Mouse (Mus musculus) embryonic facial prominence, embryonic 15.5 days (tissue): ENCODE results near the gene Farsa. TPM values are rescaled to one million over a fixed set of nuclear protein-coding genes. Genes with fewer than 3 reads are reported as not detected.
"Not testable (repeated sequence)": the region's sequence is repeated elsewhere in the genome, so short reads cannot be mapped to it uniquely, and the experiment has no call there.

Source experiments
- ATAC-seq: fragments of 200-750 bp; cut with Nextera tagmentation; 2 replicates; pipeline ENCODE4 v1.8.0; 2017; ENCODE audit warnings: low read depth, moderate TSS enrichment; ENCODE audit not compliant: insufficient number of reproducible peaks, low FRiP score, low TSS enrichment
- H3K27ac ChIP-seq: fragments of 300-500 bp; sonication (generic); replicated peaks from 2 replicates; pipeline ENCODE4 v1.5.1; 2015; ENCODE audit warnings: mild to moderate bottlenecking, inconsistent platforms
- H3K27me3 ChIP-seq: fragments of 300-500 bp; sonication (generic); 2 replicates; pipeline ENCODE4 v1.6.1; 2015; ENCODE audit warnings: inconsistent platforms
- H3K36me3 ChIP-seq: fragments of 300-500 bp; sonication (generic); 2 replicates; pipeline ENCODE4 v1.6.1; 2015; ENCODE audit warnings: mild to moderate bottlenecking, inconsistent platforms
- H3K4me1 ChIP-seq: fragments of 300-500 bp; sonication (generic); 2 replicates; pipeline ENCODE4 v1.6.1; 2015; ENCODE audit warnings: inconsistent platforms
- H3K4me2 ChIP-seq: fragments of 300-500 bp; sonication (generic); replicated peaks from 2 replicates; pipeline ENCODE4 v1.6.1; 2015; ENCODE audit warnings: mild to moderate bottlenecking, inconsistent platforms
- H3K4me3 ChIP-seq: fragments of 300-500 bp; sonication (generic); replicated peaks from 2 replicates; pipeline ENCODE4 v1.5.1; 2015; ENCODE audit warnings: mild to moderate bottlenecking, inconsistent platforms
- H3K9ac ChIP-seq: fragments of 300-500 bp; sonication (generic); 2 replicates; pipeline ENCODE4 v1.6.1; 2015; ENCODE audit warnings: inconsistent platforms
- H3K9me3 ChIP-seq: fragments of 300-500 bp; sonication (generic); replicated peaks from 2 replicates; pipeline ENCODE4 v1.6.1; 2016; ENCODE audit warnings: inconsistent platforms
- WGBS: fragments of 180-500 bp; shearing (Covaris S2); methylation state at CpG from one replicate; pipeline ENCODE4 v1.1.7; 2015; 5-methylcytosine and 5-hydroxymethylcytosine counted together
- polyA plus RNA-seq: library from polyadenylated mRNA; unstranded; fragments of >200 nt; fragmentation: Nextera tagmentation; extraction: Ambion mirVana; gene quantifications from 2 replicates; pipeline ENCODE4 v1.2.1, GENCODE M21; 2015

The Farsa gene
- polyA plus RNA-seq, 1 experiment from 2014 or later = 99.8 TPM

DNA sequence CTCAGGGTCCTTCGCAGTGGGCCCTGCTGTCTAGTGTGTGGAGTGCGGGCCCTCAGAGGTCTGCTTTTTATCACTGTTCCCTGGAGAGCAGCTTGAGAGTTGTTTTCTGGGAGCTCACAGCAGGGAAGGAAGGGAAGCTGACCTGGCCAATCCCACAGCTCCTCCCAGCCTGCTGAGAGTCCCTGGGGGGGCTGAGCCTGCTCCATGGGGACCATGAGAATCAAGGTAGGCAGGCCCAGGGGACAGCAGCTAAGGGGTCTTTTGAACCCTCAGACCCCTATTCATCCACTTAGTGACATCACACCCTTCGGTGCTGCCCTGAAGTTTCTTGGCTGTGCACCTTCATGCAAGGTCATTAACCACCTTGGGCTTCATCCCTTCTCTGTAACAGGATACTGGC lies 34.1 kb upstream of the Farsa start, which contains the start of gene Dand5:
Gene Dand5, minus strand, starts transcription at position 101 of the 400 bp plus-strand sequence.
- H3K36me3 ChIP-seq = no peaks in the 10 kb centered on the region
- ATAC-seq = no peak
- H3K9me3 ChIP-seq = no peaks in the 10 kb centered on the region
- H3K4me3 ChIP-seq = peak within 1 kb of the TSS; percentile 21
- 35% methylated on average over 3 of the region's 3 CpGs for WGBS
- H3K27me3 ChIP-seq = no peaks in the 10 kb centered on the region
- no peak within 1 kb of the TSS for H3K9ac ChIP-seq
- H3K4me2 ChIP-seq = peak within 1 kb of the TSS; percentile 45
- peaks cover 7% of the 10 kb centered on the region; the same call in 1 of the 2 replicates for H3K4me1 ChIP-seq
- no peak within 1 kb of the TSS for H3K27ac ChIP-seq

GRCm38 (mm10) chr8:84823653-84824052 lies 33.1 kb upstream of the Farsa start:
- peak overlapping the region; percentile 21 for H3K4me3 ChIP-seq
- no peaks in the 10 kb centered on the region for H3K36me3 ChIP-seq
- WGBS = 2% methylated on average over 18 of the region's 18 CpGs
- no peaks in the 10 kb centered on the region for H3K27me3 ChIP-seq
- no peak overlapping the region for H3K27ac ChIP-seq
- no peaks in the 10 kb centered on the region for H3K9me3 ChIP-seq
- H3K9ac ChIP-seq = no peak overlapping the region
- peak; percentile 80 for ATAC-seq
- H3K4me2 ChIP-seq = peak overlapping the region; percentile 45
- H3K4me1 ChIP-seq = peaks cover 7% of the 10 kb centered on the region; the same call in 1 of the 2 replicates

DNA sequence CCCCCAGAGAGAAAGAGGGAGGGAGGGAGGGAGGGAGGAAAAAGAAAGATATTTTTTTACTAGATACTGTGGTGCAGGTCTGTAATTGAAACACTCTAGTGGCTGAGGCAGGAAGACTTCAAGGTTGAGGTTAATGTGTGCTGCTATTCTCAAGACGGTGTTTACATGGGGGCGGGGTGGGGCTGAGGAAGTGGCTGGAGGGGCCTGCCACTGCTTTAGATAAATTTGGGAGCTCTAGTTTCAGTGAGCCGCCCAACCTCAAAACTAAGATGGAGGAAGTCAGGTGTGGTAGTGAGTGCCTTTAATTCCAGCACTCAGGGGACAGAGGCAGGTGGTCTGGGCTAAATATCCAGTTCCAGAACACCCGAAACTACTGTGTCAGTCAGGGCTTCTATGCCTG lies 31.2 kb upstream of the Farsa start:
- no peak overlapping the region for H3K4me3 ChIP-seq
- no peak overlapping the region for H3K27ac ChIP-seq
- H3K9me3 ChIP-seq = no peaks in the 10 kb centered on the region
- peaks cover 7% of the 10 kb centered on the region; the same call in 1 of the 2 replicates for H3K4me1 ChIP-seq
- H3K27me3 ChIP-seq = no peaks in the 10 kb centered on the region
- H3K36me3 ChIP-seq = no peaks in the 10 kb centered on the region
- no peak overlapping the region for H3K4me2 ChIP-seq
- ATAC-seq = no peak
- no peak overlapping the region for H3K9ac ChIP-seq
- 55% methylated on average over 4 of the region's 4 CpGs for WGBS

- 74% methylated on average over 2 of the region's 2 CpGs for WGBS
- not testable (repeated sequence) for H3K4me1 ChIP-seq, H3K36me3 ChIP-seq, H3K27ac ChIP-seq, H3K27me3 ChIP-seq, H3K4me2 ChIP-seq, H3K9ac ChIP-seq, ATAC-seq, H3K4me3 ChIP-seq, H3K9me3 ChIP-seq
Observed at GRCm38 (mm10) chr8:84826518-84826917, 30.3 kb upstream of the Farsa start.

GRCm38 (mm10) chr8:84831490-84831889 lies 25.3 kb upstream of the Farsa start, which contains the start of gene Gadd45gip1:
Gene Gadd45gip1, plus strand, starts transcription at chr8:84831522.
- H3K4me2 ChIP-seq = peak within 1 kb of the TSS; percentile 54
- 69% methylated on average over 11 of the region's 11 CpGs for WGBS
- H3K9ac ChIP-seq = peak within 1 kb of the TSS; percentile 100
- H3K9me3 ChIP-seq = no peaks in the 10 kb centered on the region
- peak within 1 kb of the TSS; percentile 95 for H3K4me3 ChIP-seq
- ATAC-seq = no peak
- H3K27ac ChIP-seq = peak within 1 kb of the TSS; percentile 97
- H3K4me1 ChIP-seq = peaks cover 31% of the 10 kb centered on the region
- H3K36me3 ChIP-seq = peaks cover 28% of the 10 kb centered on the region
- no peaks in the 10 kb centered on the region for H3K27me3 ChIP-seq

DNA sequence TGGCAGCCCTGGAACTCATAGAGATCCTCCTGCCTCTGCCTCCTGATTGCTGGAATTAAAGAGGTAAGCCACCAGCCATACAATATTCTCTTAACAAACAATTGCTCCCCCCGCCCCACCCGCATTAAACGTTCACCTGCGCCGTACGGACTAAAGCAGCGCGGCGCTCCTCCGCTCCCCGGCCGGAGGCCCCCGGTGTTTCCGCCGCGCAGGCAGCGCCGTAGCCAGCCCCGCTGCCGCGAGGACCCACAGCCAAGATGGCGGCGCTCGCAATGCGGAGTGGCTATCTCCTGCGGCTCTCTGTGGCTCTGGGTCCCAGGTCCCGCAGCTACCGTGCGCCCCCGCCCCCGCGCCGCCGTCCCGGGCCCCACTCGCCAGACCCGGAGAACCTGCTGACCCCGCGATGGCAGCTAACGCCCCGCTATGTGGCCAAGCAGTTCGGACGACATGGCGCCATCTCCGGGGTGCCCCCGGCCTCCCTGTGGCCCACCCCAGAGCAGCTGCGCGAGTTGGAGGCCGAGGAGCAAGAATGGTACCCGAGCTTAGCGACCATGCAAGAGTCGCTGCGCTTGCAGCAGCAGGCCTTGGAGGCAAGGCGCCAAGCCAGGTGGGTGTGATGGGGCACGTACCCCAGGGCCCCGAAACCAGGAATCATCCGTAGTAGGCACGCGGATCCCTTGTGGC lies 24.6 kb upstream of the Farsa start:
- H3K36me3 ChIP-seq = peaks cover 35% of the 10 kb centered on the region
- H3K9ac ChIP-seq = peak overlapping the region; percentile 100
- no peaks in the 10 kb centered on the region for H3K9me3 ChIP-seq
- ATAC-seq = peak; percentile 77
- H3K27ac ChIP-seq = peak overlapping the region; percentile 97
- H3K4me3 ChIP-seq = peak overlapping the region; percentile 95
- no peaks in the 10 kb centered on the region for H3K27me3 ChIP-seq
- H3K4me2 ChIP-seq = peak overlapping the region; percentile 54
- H3K4me1 ChIP-seq = peaks cover 38% of the 10 kb centered on the region
- WGBS = 1% methylated on average over 59 of the region's 59 CpGs

DNA sequence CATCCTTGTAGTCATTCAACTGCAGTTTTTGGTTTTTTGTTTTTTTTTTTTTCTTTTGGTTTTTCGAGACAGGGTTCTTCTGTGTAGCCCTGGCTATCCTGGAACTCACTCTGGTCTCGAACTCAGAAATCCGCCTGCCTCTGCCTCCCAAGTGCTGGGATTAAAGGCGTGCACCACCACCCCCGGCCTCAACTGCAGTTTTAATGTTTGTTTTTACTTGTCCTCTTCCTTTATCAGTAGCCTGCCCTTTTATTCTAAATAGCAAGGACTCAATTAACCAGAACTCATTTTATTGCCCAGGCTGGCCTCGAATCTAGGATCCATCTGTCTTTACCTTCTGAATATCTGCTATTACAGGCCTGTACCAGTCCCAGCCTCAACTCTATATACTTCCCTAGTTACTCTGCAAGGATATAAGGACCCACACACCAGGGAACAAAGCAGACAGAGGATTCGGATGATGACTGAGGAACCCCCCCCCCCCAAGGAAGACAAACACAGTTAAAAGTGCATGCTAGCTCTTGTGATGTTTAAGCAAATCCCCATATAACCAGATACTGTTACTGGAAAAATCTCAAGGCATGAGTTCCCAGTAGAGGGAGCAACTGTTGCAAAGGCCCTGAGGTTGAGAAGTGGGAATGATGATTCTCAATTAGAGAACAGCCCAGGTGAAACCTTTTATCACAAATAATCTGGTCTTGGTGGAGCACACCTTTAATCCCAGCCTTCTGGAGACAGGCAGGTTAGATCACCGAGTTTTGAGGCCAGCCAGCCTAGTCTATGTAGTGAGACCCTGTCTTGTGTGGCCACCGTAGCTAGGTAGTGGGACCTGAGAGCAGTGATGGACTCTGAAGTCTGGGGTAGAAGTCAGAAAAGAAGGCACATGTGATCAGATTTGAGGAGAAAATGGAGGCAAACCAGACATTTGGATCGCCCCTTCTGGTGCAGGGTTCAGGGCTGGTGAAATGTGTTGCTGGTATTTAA lies 23.7 kb upstream of the Farsa start:
- H3K9ac ChIP-seq = peak overlapping the region; percentile 100
- H3K4me1 ChIP-seq = peaks cover 46% of the 10 kb centered on the region
- H3K4me3 ChIP-seq = peak overlapping the region; percentile 95
- peak overlapping the region; percentile 54 for H3K4me2 ChIP-seq
- no peaks in the 10 kb centered on the region for H3K9me3 ChIP-seq
- 58% methylated on average over 10 of the region's 10 CpGs for WGBS
- peaks cover 43% of the 10 kb centered on the region for H3K36me3 ChIP-seq
- no peaks in the 10 kb centered on the region for H3K27me3 ChIP-seq
- H3K27ac ChIP-seq = peak overlapping the region; percentile 97
- ATAC-seq = no peak

DNA sequence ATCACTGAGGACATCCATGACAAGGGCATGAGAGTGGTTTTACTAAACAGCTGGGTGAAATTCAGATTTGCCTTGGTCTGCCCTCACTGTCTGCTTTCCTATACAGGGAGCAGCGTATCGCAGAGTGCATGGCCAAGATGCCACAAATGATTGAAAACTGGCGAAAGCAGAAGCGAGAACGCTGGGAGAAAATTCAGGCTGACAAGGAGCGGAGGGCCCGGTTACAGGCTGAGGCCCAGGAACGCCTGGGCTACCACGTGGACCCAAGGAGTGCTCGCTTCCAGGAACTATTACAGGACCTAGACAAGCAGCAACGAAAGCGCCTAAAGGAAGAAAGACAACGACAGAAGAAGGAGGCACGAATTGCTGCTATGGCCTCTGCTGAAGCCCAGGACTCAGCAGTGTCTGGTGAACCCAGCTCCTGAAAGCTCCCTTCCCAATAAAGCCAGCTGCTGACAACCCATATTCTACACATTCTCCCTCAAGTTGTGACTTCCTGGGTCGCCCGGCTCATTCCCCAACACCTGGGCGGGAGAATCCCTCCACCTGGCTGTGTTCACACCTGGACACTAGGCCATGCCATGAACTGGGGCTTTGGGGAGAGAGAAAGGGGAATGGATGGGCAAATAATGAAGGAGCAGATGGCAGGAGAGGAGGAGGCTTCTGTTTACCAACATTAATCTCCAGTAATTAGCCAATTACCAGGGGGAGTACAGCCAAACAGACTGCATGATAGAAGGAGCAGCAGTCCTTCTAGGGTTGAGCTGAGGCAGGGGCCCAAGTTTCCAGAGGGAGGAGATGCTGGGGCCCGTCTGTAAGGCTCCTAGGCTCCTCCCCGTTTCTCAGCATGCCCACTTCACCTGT lies 22.6 kb upstream of the Farsa start:
- Histone ChIP-seq H3K9me3 (no peaks in the 10 kb centered on the region), H3K4me2 (no peak overlapping the region), H3K4me1 (peaks cover 50% of the 10 kb centered on the region), H3K4me3 (no peak overlapping the region), H3K27me3 (no peaks in the 10 kb centered on the region), H3K9ac (no peak overlapping the region), H3K36me3 (peaks cover 50% of the 10 kb centered on the region), H3K27ac (peak overlapping the region; percentile 58; the same call in 1 of the 2 replicates)
- no peak for ATAC-seq
- 84% methylated on average over 19 of the region's 19 CpGs for WGBS

DNA sequence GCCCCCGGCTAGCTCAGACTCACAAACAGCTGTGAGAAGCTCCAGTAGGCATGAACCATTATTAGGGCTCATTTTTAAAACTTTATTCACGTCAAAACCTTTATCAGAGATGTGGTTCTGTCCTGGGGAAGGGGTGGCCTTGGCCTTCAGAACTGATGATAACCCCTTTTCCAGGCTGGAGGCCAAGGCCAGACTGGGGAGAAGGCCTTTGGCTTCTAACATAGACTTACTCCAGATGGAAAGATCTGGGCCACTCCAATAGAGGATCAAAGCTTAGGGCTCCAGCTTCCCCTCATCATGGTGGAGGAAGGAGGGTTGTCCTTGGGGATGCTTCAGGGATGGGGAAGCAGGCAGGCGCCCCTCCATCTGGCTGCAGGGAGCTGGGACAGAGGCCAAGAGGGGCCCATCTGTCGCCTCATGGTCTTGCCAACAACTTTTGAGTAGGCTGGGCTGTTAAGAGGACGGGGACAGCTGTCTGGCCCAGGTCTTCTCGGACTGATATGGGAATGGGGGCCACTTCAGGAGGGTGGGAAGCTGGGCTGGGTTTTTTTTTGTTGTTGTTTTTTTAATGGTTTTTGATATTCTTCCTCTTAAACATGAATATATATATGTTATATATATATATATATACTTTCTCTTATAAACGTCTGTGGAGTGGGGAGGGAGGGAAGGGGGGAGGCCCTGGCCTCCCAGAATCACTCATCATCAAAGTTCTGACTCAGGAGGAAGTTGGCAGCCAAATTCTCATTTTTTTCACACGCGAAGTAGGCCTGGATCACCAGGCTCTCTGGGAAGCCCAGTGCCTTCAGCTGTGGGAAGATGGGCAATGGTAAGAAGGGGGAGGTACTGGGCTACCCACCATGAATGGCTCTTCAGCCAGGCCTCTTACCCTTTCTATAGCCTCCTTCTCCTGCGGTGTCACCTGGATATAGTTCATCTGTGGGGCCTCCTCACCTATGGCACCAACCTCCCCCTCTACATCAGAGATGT lies 21.6 kb upstream of the Farsa start:
- WGBS = 64% methylated on average over 10 of the region's 10 CpGs
- H3K4me3 ChIP-seq = no peak overlapping the region
- H3K36me3 ChIP-seq = peaks cover 50% of the 10 kb centered on the region
- H3K27me3 ChIP-seq = no peaks in the 10 kb centered on the region
- H3K9me3 ChIP-seq = no peaks in the 10 kb centered on the region
- peak overlapping the region; percentile 58; the same call in 1 of the 2 replicates for H3K27ac ChIP-seq
- H3K4me2 ChIP-seq = no peak overlapping the region
- no peak for ATAC-seq
- no peak overlapping the region for H3K9ac ChIP-seq
- peaks cover 56% of the 10 kb centered on the region for H3K4me1 ChIP-seq
